Mouse (Mus musculus) lung, adult 2 months (tissue): ENCODE measurements around the gene Ssx2ip. TPM values are rescaled to one million over a fixed set of nuclear protein-coding genes. Genes with fewer than 3 reads are reported as not detected.
"Not testable (repeated sequence)": the region's sequence is repeated elsewhere in the genome, so short reads cannot be mapped to it uniquely, and the experiment has no call there.

ENCODE experiments used
- DNase-seq: peaks from one replicate; pipeline ENCODE4 v3.0.0; 2022
- H3K4me1 ChIP-seq: fragments of 200-500 bp; 2 replicates; pipeline ENCODE4 v1.6.1; 2011; ENCODE audit warnings: low read length; ENCODE audit not compliant: control insufficient read depth, insufficient read depth
- H3K4me3 ChIP-seq: fragments of 200-500 bp; replicated peaks from 2 replicates; pipeline ENCODE3; 2011; ENCODE audit warnings: low read depth, mild to moderate bottlenecking, control low read depth, low read length; ENCODE audit errors: extremely low read depth
- CTCF ChIP-seq: fragments of 200-500 bp; IDR thresholded peaks from 2 replicates; pipeline ENCODE4 v1.5.1; 2011; ENCODE audit warnings: mild to moderate bottlenecking, low read length, control low read depth; ENCODE audit not compliant: insufficient read depth
- POLR2A ChIP-seq: fragments of 200-500 bp; IDR thresholded peaks from 2 replicates; pipeline ENCODE4 v1.6.1; 2011; ENCODE audit warnings: low read depth, mild to moderate bottlenecking, control low read depth, low read length, borderline replicate concordance; ENCODE audit errors: extremely low read depth
- WGBS: fragments of 180-500 bp; shearing (Covaris S2); methylation state at CpG from one replicate; pipeline ENCODE4 v1.1.7; 2018; 5-methylcytosine and 5-hydroxymethylcytosine counted together
- polyA plus RNA-seq: library from polyadenylated mRNA; depleted of rRNA; stranded (reverse); fragments of >200 nt; gene quantifications from 2 replicates; pipeline ENCODE4 v1.2.3, GENCODE M21; 2012

Gene Ssx2ip
- polyA plus RNA-seq, 1 experiment: 7.2 TPM

DNA sequence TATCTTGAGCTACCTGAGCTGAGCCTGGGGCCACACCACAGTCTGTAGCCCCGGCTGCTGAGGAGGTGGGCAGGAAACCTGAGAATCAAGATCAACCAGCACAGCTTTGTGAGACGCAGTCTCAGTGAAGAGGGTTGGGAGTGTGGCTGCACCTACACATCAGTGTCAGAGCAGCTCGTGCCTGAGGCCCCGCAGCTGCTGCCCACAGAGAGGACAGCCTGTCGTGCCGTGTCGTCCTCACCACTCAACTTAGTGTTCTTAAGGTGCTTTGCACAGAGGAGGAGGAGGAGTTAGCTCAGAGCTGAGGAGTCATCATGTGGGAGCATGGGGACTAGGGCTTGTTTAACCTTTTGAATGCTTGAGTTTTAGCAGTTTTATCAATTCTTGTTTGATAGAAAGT lies 21.5 kb downstream of the Ssx2ip start:
- no peak for TF ChIP-seq POLR2A
- no peak for TF ChIP-seq CTCF
- Histone ChIP-seq H3K4me1 (peaks cover 3% of the 10 kb centered on the region; the same call in 1 of the 2 replicates), H3K4me3 (no peak overlapping the region)
- no peak for DNase-seq
- 58% methylated on average over 7 of the region's 7 CpGs for WGBS

DNA sequence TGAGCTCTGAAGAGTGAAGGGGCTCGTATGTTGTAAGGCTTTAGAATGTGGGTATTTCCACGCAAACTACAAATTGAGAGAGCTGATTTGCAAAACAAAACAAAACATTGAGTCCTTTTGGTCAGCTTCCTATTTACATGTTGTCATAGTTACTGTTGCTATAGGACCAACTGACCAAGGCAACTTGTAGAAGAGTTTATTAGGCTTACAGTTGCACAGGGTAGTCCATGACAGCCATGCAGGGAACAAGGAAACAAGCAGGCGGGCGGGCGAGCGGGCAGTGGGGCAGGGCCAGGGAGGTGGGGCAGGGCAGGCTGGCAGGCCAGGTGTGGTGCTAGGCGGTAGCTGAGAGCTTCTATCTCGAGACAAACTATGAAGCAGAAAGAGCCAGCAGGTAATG lies 22.0 kb downstream of the Ssx2ip start:
- Histone ChIP-seq H3K4me1 (peaks cover 3% of the 10 kb centered on the region; the same call in 1 of the 2 replicates), H3K4me3 (no peak overlapping the region)
- no peak for DNase-seq
- 88% methylated on average over 8 of the region's 8 CpGs for WGBS
- TF ChIP-seq POLR2A (no peak), CTCF (no peak)

DNA sequence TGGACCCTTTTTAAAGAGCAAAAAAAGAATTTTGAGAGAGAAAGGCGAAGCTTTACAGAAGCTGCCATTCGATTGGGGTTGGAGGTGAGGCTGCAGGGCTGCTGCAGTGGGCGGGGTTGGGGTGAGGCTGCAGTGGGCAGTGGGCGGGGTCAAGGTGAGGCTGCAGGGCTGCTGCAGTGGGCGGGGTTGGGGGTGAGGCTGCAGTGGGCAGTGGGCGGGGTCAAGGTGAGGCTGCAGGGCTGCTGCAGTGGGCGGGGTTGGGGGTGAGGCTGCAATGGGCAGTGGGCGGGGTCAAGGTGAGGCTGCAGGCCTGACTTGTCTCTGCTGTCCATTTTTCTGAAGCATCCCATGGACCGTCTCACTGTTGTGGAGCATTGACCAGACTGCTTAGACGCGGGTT lies 28.6 kb downstream of the Ssx2ip start:
- DNase-seq, H3K4me3 ChIP-seq, H3K4me1 ChIP-seq: not testable (repeated sequence)
- 97% methylated on average over 11 of the region's 11 CpGs for WGBS

DNA sequence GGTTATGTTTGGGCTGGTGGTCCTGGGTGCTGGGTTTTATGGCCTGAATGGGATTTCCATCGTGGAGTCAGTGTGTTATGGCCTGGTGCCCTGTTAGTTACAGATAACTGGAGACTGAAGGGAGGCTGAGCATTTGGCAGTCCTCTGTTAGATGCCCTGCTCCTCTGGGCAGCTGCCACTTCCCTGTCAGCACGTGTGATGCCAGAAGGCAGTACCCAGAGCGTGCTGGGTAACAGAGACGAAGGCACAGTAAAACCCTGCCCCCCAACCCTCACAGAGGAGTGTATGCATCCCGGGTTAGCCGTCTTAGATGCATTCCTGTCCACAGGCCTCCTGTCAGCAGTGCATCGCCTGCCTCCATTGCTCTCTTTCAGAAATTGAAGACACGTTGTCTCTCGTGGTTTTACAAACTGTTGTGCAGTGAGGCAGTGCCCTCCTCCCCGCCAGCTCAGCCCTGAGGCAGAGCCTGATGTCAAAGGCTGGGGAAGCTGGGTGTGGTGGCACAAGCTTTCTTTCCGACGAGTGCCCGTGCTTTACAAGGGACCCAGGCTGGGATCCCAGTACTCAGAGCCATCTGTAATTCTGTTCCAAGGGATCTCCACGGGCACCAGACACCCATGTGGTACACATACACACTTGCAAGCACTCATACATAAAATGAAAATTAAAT lies 29.4 kb downstream of the Ssx2ip start:
- no peak overlapping the region for H3K4me3 ChIP-seq
- no peaks in the 10 kb centered on the region for H3K4me1 ChIP-seq
- DNase-seq: no peak
- WGBS: 87% methylated on average over 14 of the region's 14 CpGs
- TF ChIP-seq CTCF: no peak
- no peak for TF ChIP-seq POLR2A

DNA sequence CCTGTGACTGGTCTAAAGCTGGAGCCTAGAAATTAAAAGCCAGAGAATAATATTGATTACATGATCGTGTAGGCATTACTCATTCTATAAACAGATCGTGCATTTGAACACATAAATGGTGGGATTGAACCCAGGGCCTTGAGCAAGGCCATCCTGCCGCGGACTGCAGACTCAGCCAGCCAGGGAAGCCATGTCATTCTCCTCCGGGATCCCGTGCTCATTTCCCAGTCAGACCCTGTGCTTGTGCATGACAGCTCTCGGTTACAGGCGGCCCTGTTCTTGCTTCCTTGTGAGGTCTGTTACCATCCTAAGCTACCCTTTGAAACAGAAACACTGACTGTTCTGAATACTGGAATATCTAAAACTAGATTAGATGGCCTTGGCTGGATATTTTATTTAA lies 30.2 kb downstream of the Ssx2ip start:
- TF ChIP-seq POLR2A: no peak
- no peak for TF ChIP-seq CTCF
- H3K4me1 ChIP-seq: no peaks in the 10 kb centered on the region
- H3K4me3 ChIP-seq: no peak overlapping the region
- whole genome bisulfite sequencing: 94% methylated on average over 8 of the region's 8 CpGs
- DNase-seq: no peak

DNA sequence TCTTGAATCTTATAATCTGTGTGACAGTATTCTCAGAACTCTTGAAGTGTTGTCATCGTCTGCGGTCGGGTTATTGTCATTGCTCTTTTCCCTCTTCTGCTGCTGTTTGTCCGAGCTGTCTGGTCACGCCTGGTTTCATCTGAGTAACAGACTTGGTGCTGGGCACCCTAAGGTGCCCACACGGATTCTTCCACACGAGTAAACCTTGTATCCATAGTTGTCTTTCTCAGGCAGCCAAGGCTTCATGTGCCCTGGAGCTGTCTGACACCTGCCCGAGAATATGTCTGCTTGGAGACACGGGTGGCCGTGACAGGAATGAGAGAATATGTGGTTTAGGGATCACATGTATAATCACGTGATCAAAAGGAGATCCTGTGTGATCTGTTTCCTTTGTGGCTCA lies 31.1 kb downstream of the Ssx2ip start:
- WGBS: 91% methylated on average over 11 of the region's 11 CpGs
- Histone ChIP-seq H3K4me1 (no peaks in the 10 kb centered on the region), H3K4me3 (no peak overlapping the region)
- no peak for DNase-seq
- TF ChIP-seq CTCF (no peak), POLR2A (no peak)

DNA sequence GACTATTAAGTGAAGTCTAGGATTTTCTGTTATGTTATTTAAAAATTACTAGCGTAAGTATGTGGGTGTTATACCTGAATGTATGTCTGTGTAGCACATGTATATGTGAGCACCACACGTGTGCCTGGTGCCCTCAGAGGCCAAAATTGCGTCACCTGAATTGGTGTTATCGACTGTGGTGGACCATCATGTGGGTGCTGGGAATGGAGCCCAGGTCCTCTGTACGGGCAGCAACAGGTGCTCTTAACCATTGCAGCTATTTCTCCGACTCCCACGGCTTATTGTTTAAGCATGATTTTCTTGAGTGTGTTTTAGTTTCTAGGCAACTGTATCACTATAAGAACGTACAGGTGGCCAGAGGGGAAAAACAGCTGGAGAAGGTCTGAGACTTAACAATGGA lies 31.7 kb downstream of the Ssx2ip start:
- H3K4me1 ChIP-seq: no peaks in the 10 kb centered on the region
- DNase-seq: no peak
- no peak for TF ChIP-seq CTCF
- no peak for TF ChIP-seq POLR2A
- 90% methylated on average over 8 of the region's 8 CpGs for WGBS
- H3K4me3 ChIP-seq: no peak overlapping the region

DNA sequence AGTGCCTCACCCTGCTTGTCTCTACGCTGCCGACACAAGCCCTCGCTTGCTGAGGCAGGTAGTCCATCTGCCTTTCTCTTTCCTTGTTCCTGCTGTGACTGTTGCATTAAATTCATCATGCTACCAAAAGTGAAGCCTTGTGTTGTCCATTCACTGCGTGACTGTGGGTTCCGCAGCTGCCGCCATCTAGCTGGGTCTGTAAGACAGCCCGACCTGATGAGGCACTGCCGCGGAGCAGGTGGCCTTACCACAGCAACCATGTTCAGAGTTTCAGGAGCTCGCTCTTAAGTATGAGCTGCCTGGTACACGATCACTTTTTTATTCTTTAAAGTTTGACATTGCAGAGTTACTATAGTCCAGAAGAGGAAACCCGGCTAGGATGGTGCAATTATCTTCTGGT lies 35.6 kb downstream of the Ssx2ip start:
- TF ChIP-seq CTCF (no peak), POLR2A (no peak)
- no peaks in the 10 kb centered on the region for H3K4me1 ChIP-seq
- no peak overlapping the region for H3K4me3 ChIP-seq
- 92% methylated on average over 12 of the region's 12 CpGs for WGBS
- no peak for DNase-seq

DNA sequence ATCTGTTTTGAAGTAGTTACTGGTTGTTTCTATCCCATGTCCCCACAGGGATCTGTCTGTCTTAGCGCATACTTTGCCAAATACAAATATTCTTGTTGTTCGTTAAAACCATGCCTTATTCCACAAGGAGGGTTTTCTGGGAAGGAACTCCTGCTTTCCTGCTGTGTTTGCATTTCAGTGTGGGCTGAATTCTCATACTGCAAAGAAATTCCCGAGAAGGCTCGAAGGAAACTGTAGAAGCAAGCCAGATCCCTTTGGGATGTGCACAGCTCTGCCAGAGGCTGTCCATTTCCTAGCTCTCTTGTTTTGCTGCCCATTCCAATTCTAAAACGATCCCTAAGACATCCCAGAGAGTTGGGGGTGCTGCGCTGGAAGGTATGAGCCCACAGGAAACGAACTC lies 36.0 kb downstream of the Ssx2ip start:
- no peak for DNase-seq
- WGBS: 82% methylated on average over 7 of the region's 7 CpGs
- H3K4me3 ChIP-seq: no peak overlapping the region
- H3K4me1 ChIP-seq: no peaks in the 10 kb centered on the region
- TF ChIP-seq POLR2A: no peak
- no peak for TF ChIP-seq CTCF

DNA sequence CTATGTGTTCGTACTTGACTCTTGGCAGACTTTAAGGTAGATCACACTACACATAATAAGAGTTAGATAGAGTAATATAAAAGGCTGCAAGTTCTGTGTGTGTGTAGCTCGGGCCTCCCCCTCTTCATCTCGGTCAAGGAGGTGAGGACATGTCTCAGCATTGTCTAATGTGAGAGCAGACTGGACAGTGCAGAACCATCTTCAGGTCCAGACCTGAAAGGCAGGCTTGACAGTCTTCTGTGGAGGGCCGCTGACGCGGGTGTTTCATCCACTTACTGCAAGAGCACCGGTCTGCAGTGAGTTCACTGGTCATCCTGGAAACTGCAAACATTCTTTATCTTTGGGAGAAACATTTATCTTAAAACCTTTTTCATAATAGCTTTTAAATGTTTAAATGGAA lies 38.0 kb downstream of the Ssx2ip start:
- no peak for DNase-seq
- TF ChIP-seq CTCF (no peak), POLR2A (no peak)
- H3K4me1 ChIP-seq: no peaks in the 10 kb centered on the region
- WGBS: 82% methylated on average over 7 of the region's 7 CpGs
- no peak overlapping the region for H3K4me3 ChIP-seq

DNA sequence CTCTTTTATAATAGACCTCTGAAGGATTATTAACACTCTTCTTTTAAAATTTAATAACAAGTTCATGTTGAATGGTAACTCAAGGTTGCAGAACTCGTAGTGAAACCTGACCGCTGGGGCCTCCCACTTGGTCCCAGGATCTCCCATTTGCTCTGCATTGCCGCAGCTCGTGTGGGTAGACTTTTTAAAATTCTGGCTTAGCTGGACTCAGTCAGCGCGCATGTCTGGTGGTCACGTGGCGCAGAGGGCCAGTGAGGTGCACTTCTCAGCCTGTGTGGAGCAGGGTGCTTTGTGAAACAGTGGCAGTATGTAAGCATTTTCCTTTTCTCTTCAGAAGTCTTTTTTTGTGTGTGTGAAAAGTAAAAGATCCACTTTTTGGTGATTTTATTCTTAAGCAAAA lies 38.5 kb downstream of the Ssx2ip start:
- 82% methylated on average over 8 of the region's 8 CpGs for WGBS
- no peak for DNase-seq
- H3K4me1 ChIP-seq: no peaks in the 10 kb centered on the region
- H3K4me3 ChIP-seq: no peak overlapping the region
- no peak for TF ChIP-seq POLR2A
- TF ChIP-seq CTCF: no peak
